Mouse (Mus musculus): ENCODE results near the gene Mpp5. TPM values are rescaled to one million over a fixed set of nuclear protein-coding genes. Genes with fewer than 3 reads are reported as not detected.

Gene Mpp5
- polyA plus RNA-seq, 1 experiment: 54.3 TPM

DNA sequence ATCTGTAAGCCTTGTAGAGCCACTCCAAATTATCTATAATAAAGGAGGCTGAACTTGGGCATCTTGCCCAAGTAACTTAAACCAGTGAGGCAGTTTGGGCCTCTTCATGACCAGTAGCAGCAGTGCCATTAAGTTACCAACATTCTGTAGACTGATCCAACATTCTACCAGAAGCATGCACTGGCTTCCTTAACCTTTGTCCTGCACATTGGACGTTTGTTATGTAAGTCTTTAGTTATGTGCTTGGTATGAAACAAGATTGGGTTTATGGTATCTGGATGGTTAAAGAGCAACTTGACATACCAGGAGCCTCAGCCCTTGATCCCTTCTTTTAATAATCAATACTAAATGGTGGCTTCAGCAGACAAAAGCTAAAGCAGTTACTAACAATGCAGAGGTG is 141.4 kb downstream of the Mpp5 start:
- Histone ChIP-seq H3K9me3 (replicated peaks; ENCODE audit: control insufficient read depth, insufficient read depth, low read length, poor library complexity, severe bottlenecking) (no peaks in the 10 kb centered on the region), H3K9ac (ENCODE audit: low read depth, poor library complexity, severe bottlenecking) (no peak overlapping the region), H3K4me3 (ENCODE audit: low read depth, low read length) (no peak overlapping the region), H3K27me3 (ENCODE audit: control insufficient read depth, insufficient read depth, low read length, poor library complexity, severe bottlenecking) (no peaks in the 10 kb centered on the region), H3K36me3 (ENCODE audit: control insufficient read depth, insufficient read depth, low read length, poor library complexity, severe bottlenecking) (peaks cover 9% of the 10 kb centered on the region), H3K4me1 (ENCODE audit: control insufficient read depth, insufficient read depth, low read length) (no peaks in the 10 kb centered on the region), H3K27ac (ENCODE audit: insufficient read depth, low read length) (no peak overlapping the region)
- TF ChIP-seq CTCF (IDR thresholded peaks at IDR 0.05; ENCODE audit: low read depth, low read length) (no peak), POLR2A (IDR thresholded peaks at IDR 0.05; ENCODE audit: insufficient read depth, low read length) (no peak), EP300 (IDR thresholded peaks at IDR 0.05; ENCODE audit: insufficient read depth, low read depth, low read length) (no peak)

Other genes starting within 250 kb of the Mpp5 start
- gene Fam71d, start 57.4 kb upstream of the Mpp5 start, polyA plus RNA-seq (2011; ENCODE audit: insufficient read depth, insufficient read length, low read depth, missing spikeins): not detected in 2 replicates
- 77.8 and 83.9 TPM in 2 replicates for gene Atp6v1d, start 112.7 kb downstream of the Mpp5 start, polyA plus RNA-seq (2011; ENCODE audit: insufficient read depth, insufficient read length, low read depth, missing spikeins)
- 214 and 231 TPM in 2 replicates for gene Eif2s1, start 112.9 kb downstream of the Mpp5 start, polyA plus RNA-seq (2011; ENCODE audit: insufficient read depth, insufficient read length, low read depth, missing spikeins)
- gene Plek2, start 158.1 kb downstream of the Mpp5 start, polyA plus RNA-seq (2011; ENCODE audit: insufficient read depth, insufficient read length, low read depth, missing spikeins): 3.0 and 4.1 TPM in 2 replicates